10 mouse cellular contexts compared by ENCODE assay signal in the genomic region with DNA sequence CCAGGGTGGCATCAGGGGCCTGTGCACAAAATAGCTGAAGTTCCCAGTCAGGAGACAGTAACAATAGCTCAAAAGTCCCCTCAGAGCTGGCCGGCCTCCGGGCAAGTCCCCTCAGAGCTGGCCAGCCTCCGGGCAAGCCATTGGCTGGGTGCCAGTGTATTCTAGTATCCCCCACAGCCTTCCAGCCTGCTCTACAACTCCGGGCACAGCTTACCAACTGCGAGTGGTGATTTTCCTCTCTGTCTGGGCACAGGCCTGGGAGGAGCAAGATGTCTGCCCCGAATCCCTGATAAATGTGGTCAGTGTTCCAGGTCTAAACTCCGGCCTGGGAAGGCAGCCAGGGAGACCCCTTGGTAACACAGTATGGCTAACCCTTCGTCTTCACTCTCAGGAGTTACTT. TPM values are rescaled to one million over a fixed set of nuclear protein-coding genes. Genes with fewer than 3 reads are reported as not detected.
A peak's percentile ranks its signal among the peaks of the same experiment; 100 is the strongest.
DNase-seq lines count a peak whose midpoint lies in the region; ATAC-seq and TF ChIP-seq lines count a peak whose summit lies in the region.
"Had no signal": no experiment of that assay in that cellular context is flagged by ENCODE, and none has a peak within 500 bp of the region (broad histone marks: within the 10 kb centered on the region; RNA-seq: fewer than 3 reads in every experiment).

No protein-coding gene starts in this region.

- no peak for DNase-seq in embryonic facial prominence, embryonic 10.5 days (ENCODE audit: low spot score)
- peak; percentile 48 for DNase-seq in lung, embryonic 14.5 days
- no peak for DNase-seq in lung, adult 18-20 months
- DNase-seq in forebrain, postnatal 0 days: peak; percentile 41
- no peak for DNase-seq in adipocyte (ENCODE audit: low spot score)
- DNase-seq in adrenal gland, adult 2 months: no peak
- DNase-seq: liver, embryonic 13.5 days had no signal

- 80% methylated on average over 8 of the region's 8 CpGs for WGBS in embryonic facial prominence, embryonic 12.5 days
- 85% methylated on average over 8 of the region's 8 CpGs for WGBS in embryonic facial prominence, embryonic 10.5 days
- 55% methylated on average over 8 of the region's 8 CpGs for WGBS in lung, embryonic 14.5 days
- 36% methylated on average over 8 of the region's 8 CpGs for WGBS in forebrain, postnatal 0 days
- WGBS in hindbrain, embryonic 15.5 days: 43% methylated on average over 8 of the region's 8 CpGs

- H3K9me3 ChIP-seq in embryonic facial prominence, embryonic 12.5 days: no peaks in the 10 kb centered on the region
- no peaks in the 10 kb centered on the region for H3K9me3 ChIP-seq in embryonic facial prominence, embryonic 10.5 days
- no peaks in the 10 kb centered on the region for H3K9me3 ChIP-seq in lung, embryonic 14.5 days (ENCODE audit: low read depth, low read length)
- no peaks in the 10 kb centered on the region for H3K9me3 ChIP-seq in forebrain, postnatal 0 days (ENCODE audit: low read length)
- no peaks in the 10 kb centered on the region for H3K9me3 ChIP-seq in hindbrain, embryonic 15.5 days
- H3K9me3 ChIP-seq: liver, embryonic 13.5 days had no signal

- no peak overlapping the region for H3K27ac ChIP-seq in embryonic facial prominence, embryonic 12.5 days
- H3K27ac ChIP-seq in embryonic facial prominence, embryonic 10.5 days (replicated peaks): no peak overlapping the region
- no peak overlapping the region for H3K27ac ChIP-seq in lung, embryonic 14.5 days (ENCODE audit: low read depth)
- H3K27ac ChIP-seq in forebrain, postnatal 0 days (ENCODE audit: low read depth, low read length): no peak overlapping the region
- H3K27ac ChIP-seq in hindbrain, embryonic 15.5 days (replicated peaks): no peak overlapping the region; the same call in 1 of the 2 replicates
- H3K27ac ChIP-seq: liver, embryonic 13.5 days had no signal

- H3K4me3 ChIP-seq in embryonic facial prominence, embryonic 12.5 days: no peak overlapping the region
- H3K4me3 ChIP-seq in embryonic facial prominence, embryonic 10.5 days: no peak overlapping the region
- H3K4me3 ChIP-seq in lung, embryonic 14.5 days (ENCODE audit: low read depth, low read length): no peak overlapping the region
- H3K4me3 ChIP-seq in forebrain, postnatal 0 days (ENCODE audit: low read depth, low read length): no peak overlapping the region
- no peak overlapping the region for H3K4me3 ChIP-seq in hindbrain, embryonic 15.5 days
- H3K4me3 ChIP-seq: liver, embryonic 13.5 days had no signal

- no peak overlapping the region for H3K4me2 ChIP-seq in embryonic facial prominence, embryonic 12.5 days (replicated peaks)
- H3K4me2 ChIP-seq in lung, embryonic 14.5 days: no peak overlapping the region
- no peak overlapping the region for H3K4me2 ChIP-seq in forebrain, postnatal 0 days (ENCODE audit: low read depth)
- H3K4me2 ChIP-seq in hindbrain, embryonic 15.5 days: no peak overlapping the region
- H3K4me2 ChIP-seq: liver, embryonic 13.5 days had no signal

- no peak overlapping the region for H3K9ac ChIP-seq in embryonic facial prominence, embryonic 12.5 days
- H3K9ac ChIP-seq in lung, embryonic 14.5 days: no peak overlapping the region
- no peak overlapping the region for H3K9ac ChIP-seq in forebrain, postnatal 0 days
- no peak overlapping the region for H3K9ac ChIP-seq in hindbrain, embryonic 15.5 days
- H3K9ac ChIP-seq: liver, embryonic 13.5 days had no signal

- peak; percentile 35; the same call in 1 of the 2 replicates for ATAC-seq in embryonic facial prominence, embryonic 12.5 days (ENCODE audit: insufficient number of reproducible peaks, insufficient read depth, low FRiP score, low TSS enrichment)
- ATAC-seq in lung, embryonic 14.5 days (ENCODE audit: insufficient read depth): 0 out of 2 replicates have a peak, but pooled peaks have one; percentile 44
- peak; percentile 49 for ATAC-seq in forebrain, postnatal 0 days
- peak; percentile 91 for ATAC-seq in hindbrain, embryonic 15.5 days (ENCODE audit: low FRiP score, low read depth)

- no peaks in the 10 kb centered on the region for H3K36me3 ChIP-seq in embryonic facial prominence, embryonic 12.5 days
- no peaks in the 10 kb centered on the region for H3K36me3 ChIP-seq in embryonic facial prominence, embryonic 10.5 days (replicated peaks)
- no peaks in the 10 kb centered on the region for H3K36me3 ChIP-seq in lung, embryonic 14.5 days (ENCODE audit: insufficient read depth)
- no peaks in the 10 kb centered on the region for H3K36me3 ChIP-seq in forebrain, postnatal 0 days (ENCODE audit: insufficient read depth)
- H3K36me3 ChIP-seq in hindbrain, embryonic 15.5 days: no peaks in the 10 kb centered on the region
- H3K36me3 ChIP-seq: liver, embryonic 13.5 days had no signal

- TF ChIP-seq CTCF in lung, embryonic 14.5 days (IDR thresholded peaks at IDR 0.05; ENCODE audit: low read depth): no peak
- no peak for TF ChIP-seq CTCF in forebrain, postnatal 0 days (IDR thresholded peaks at IDR 0.05; ENCODE audit: low read depth)

- no peaks in the 10 kb centered on the region for H3K27me3 ChIP-seq in embryonic facial prominence, embryonic 12.5 days
- no peaks in the 10 kb centered on the region for H3K27me3 ChIP-seq in embryonic facial prominence, embryonic 10.5 days (replicated peaks; ENCODE audit: low read depth, poor library complexity, severe bottlenecking)
- H3K27me3 ChIP-seq in lung, embryonic 14.5 days (ENCODE audit: insufficient read depth, low read length): no peaks in the 10 kb centered on the region
- no peaks in the 10 kb centered on the region for H3K27me3 ChIP-seq in forebrain, postnatal 0 days (ENCODE audit: insufficient read depth, low read length)
- H3K27me3 ChIP-seq in hindbrain, embryonic 15.5 days: no peaks in the 10 kb centered on the region
- H3K27me3 ChIP-seq: liver, embryonic 13.5 days had no signal

- peaks cover 7% of the 10 kb centered on the region; the same call in 1 of the 2 replicates for H3K4me1 ChIP-seq in embryonic facial prominence, embryonic 12.5 days
- H3K4me1 ChIP-seq in embryonic facial prominence, embryonic 10.5 days: peaks cover 22% of the 10 kb centered on the region
- H3K4me1 ChIP-seq in lung, embryonic 14.5 days (ENCODE audit: insufficient read depth): peaks cover 4% of the 10 kb centered on the region; the same call in 1 of the 2 replicates
- peaks cover 3% of the 10 kb centered on the region; the same call in 1 of the 2 replicates for H3K4me1 ChIP-seq in forebrain, postnatal 0 days (ENCODE audit: insufficient read depth)
- H3K4me1 ChIP-seq in hindbrain, embryonic 15.5 days (replicated peaks): 0 out of 2 replicates have a peak, but pooled peaks cover under 1% of the 10 kb centered on the region
- H3K4me1 ChIP-seq: liver, embryonic 13.5 days had no signal

RNA-seq across cellular contexts. Expression of a gene that starts 8.0 kb away (rescaled TPM):
- polyA plus RNA-seq in embryonic facial prominence, embryonic 12.5 days (2016; fragmentation: Nextera tagmentation; extraction: Ambion mirVana): not detected in 2 replicates
- polyA plus RNA-seq in embryonic facial prominence, embryonic 10.5 days (2016; fragmentation: Nextera tagmentation; extraction: Ambion mirVana): 0.09 TPM in 1 of 2 replicates, not detected in the other
- 0.19 TPM in 1 of 2 replicates, not detected in the other for polyA plus RNA-seq in lung, embryonic 14.5 days (2014; fragmentation: Nextera tagmentation; extraction: Ambion mirVana)
- 0.15 and 0.38 TPM in 2 replicates for total RNA-seq in forebrain, postnatal 0 days (2014; rRNA removed)
- polyA plus RNA-seq in forebrain, postnatal 0 days (2015; fragmentation: Nextera tagmentation; extraction: Ambion mirVana): 0.15 TPM in 2 replicates
- 0.18 and 0.26 TPM in 2 replicates for polyA plus RNA-seq in hindbrain, embryonic 15.5 days (2015; fragmentation: Nextera tagmentation; extraction: Ambion mirVana)
- total RNA-seq in adrenal gland, adult 2 months (2021): not detected
- polyA plus RNA-seq in adrenal gland, adult 2 months (2012; rRNA removed): not detected in 2 replicates
- total RNA-seq: layer of hippocampus, adult 18-20 months had no signal
- polyA plus RNA-seq: liver, embryonic 13.5 days had no signal

RNA-seq across cellular contexts. Expression of a gene that starts 10.4 kb away (rescaled TPM):
- polyA plus RNA-seq in embryonic facial prominence, embryonic 12.5 days (2016; fragmentation: Nextera tagmentation; extraction: Ambion mirVana): 0.27 and 0.47 TPM in 2 replicates
- polyA plus RNA-seq in embryonic facial prominence, embryonic 10.5 days (2016; fragmentation: Nextera tagmentation; extraction: Ambion mirVana): 0.04 and 0.05 TPM in 2 replicates
- polyA plus RNA-seq in lung, embryonic 14.5 days (2014; fragmentation: Nextera tagmentation; extraction: Ambion mirVana): 0.21 and 0.31 TPM in 2 replicates
- 0.19 and 0.77 TPM in 2 replicates for total RNA-seq in forebrain, postnatal 0 days (2014; rRNA removed)
- polyA plus RNA-seq in forebrain, postnatal 0 days (2015; fragmentation: Nextera tagmentation; extraction: Ambion mirVana): 0.05 and 0.07 TPM in 2 replicates
- 0.16 and 0.17 TPM in 2 replicates for polyA plus RNA-seq in hindbrain, embryonic 15.5 days (2015; fragmentation: Nextera tagmentation; extraction: Ambion mirVana)
- total RNA-seq in adrenal gland, adult 2 months (2021): under 1 TPM in 1 of 2 experiments, not detected in 1; 0.06 TPM
- polyA plus RNA-seq in adrenal gland, adult 2 months (2012; rRNA removed): 0.01 TPM in 1 of 2 replicates, not detected in the other

Comparison
In these comparisons a context has a peak if more than half of its experiments do, and no peak if none do; other contexts are left out.
1. DNase-seq: peak in lung, embryonic 14.5 days (single experiment) and forebrain, postnatal 0 days (single experiment); none in embryonic facial prominence, embryonic 10.5 days (single experiment), lung, adult 18-20 months (0 of 2), adipocyte (single experiment) and adrenal gland, adult 2 months (single experiment).
2. ATAC-seq: peak in every context shown above with its lines; median percentile 91 in hindbrain, embryonic 15.5 days; 49 in forebrain, postnatal 0 days; 44 in lung, embryonic 14.5 days; 35 in embryonic facial prominence, embryonic 12.5 days.